Mouse (Mus musculus) kidney, embryonic 14.5 days (tissue): ENCODE measurements around the gene Tbc1d22b. TPM values are rescaled to one million over a fixed set of nuclear protein-coding genes. Genes with fewer than 3 reads are reported as not detected.

Source experiments
- ATAC-seq: fragments of 200-750 bp; cut with Nextera tagmentation; 2 replicates; pipeline ENCODE4 v1.8.0; 2017; ENCODE audit warnings: moderate number of reproducible peaks, mild to moderate bottlenecking, moderate TSS enrichment, moderate library complexity; ENCODE audit not compliant: low FRiP score, low TSS enrichment
- H3K27ac ChIP-seq: fragments of 300-500 bp; sonication (generic); 2 replicates; pipeline ENCODE4 v1.5.1; 2014; ENCODE audit warnings: low read depth, mild to moderate bottlenecking, low read length, moderate library complexity, mixed read lengths
- H3K27me3 ChIP-seq: fragments of 300-500 bp; sonication (generic); 2 replicates; pipeline ENCODE4 v1.6.1; 2014; ENCODE audit warnings: mild to moderate bottlenecking, low read length; ENCODE audit not compliant: control insufficient read depth, insufficient read depth
- H3K36me3 ChIP-seq: fragments of 300-500 bp; sonication (generic); 2 replicates; pipeline ENCODE4 v1.6.1; 2014; ENCODE audit warnings: low read length, mixed read lengths; ENCODE audit not compliant: control insufficient read depth, insufficient read depth
- H3K4me1 ChIP-seq: fragments of 300-500 bp; sonication (generic); 2 replicates; pipeline ENCODE4 v1.6.1; 2014; ENCODE audit warnings: low read length, mixed read lengths; ENCODE audit not compliant: control insufficient read depth, insufficient read depth
- H3K4me2 ChIP-seq: fragments of 300-500 bp; sonication (generic); replicated peaks from 2 replicates; pipeline ENCODE4 v1.6.1; 2014; ENCODE audit warnings: low read depth, mild to moderate bottlenecking, low read length
- H3K4me3 ChIP-seq: fragments of 300-500 bp; sonication (generic); 2 replicates; pipeline ENCODE4 v1.5.1; 2014; ENCODE audit warnings: mild to moderate bottlenecking, low read length
- H3K9ac ChIP-seq: fragments of 300-500 bp; sonication (generic); 2 replicates; pipeline ENCODE4 v1.6.1; 2014; ENCODE audit warnings: low read depth, mild to moderate bottlenecking, low read length, moderate library complexity
- H3K9me3 ChIP-seq: fragments of 300-500 bp; sonication (generic); 2 replicates; pipeline ENCODE4 v1.6.1; 2016; ENCODE audit warnings: low read length; ENCODE audit not compliant: control insufficient read depth
- WGBS: fragments of 180-500 bp; shearing (Covaris S2); extraction: QIAGEN DNeasy Blood & Tissue Kit; methylation state at CpG from one replicate; pipeline ENCODE4 v1.1.7; 2014; 5-methylcytosine and 5-hydroxymethylcytosine counted together
- polyA plus RNA-seq: library from polyadenylated mRNA; unstranded; fragments of >200 nt; fragmentation: Nextera tagmentation; extraction: Ambion mirVana; gene quantifications from 2 replicates; pipeline ENCODE4 v1.2.1, GENCODE M21; 2014

Tbc1d22b gene
- polyA plus RNA-seq, 1 experiment from 2014 or later = 18.5 TPM

DNA sequence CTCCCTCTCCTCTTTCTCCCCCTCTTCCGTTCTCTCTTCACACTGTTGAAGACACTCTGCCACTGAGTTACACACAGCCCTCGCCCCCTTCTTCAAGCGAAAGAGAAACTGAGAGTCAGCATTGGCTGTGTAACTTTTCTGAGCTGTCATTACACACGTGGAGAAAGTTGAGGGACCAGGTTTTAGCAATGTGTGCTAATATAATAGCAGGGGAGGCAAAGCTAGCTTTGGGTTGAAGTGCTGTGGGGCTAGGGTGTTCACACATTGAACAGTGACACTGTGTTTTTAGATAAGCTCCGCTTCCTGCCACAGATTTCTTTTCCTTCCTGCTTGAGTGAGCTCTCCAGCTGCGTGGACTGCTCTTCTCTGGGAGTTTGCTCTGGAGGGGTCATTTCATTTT is 1.4 kb downstream of the Tbc1d22b start:
- H3K9me3 ChIP-seq = no peaks in the 10 kb centered on the region
- peak overlapping the region; percentile 92 for H3K4me2 ChIP-seq
- no peak for ATAC-seq
- H3K27ac ChIP-seq = no peak overlapping the region
- no peaks in the 10 kb centered on the region for H3K36me3 ChIP-seq
- peak overlapping the region; percentile 97; the same call in 1 of the 2 replicates for H3K4me3 ChIP-seq
- 47% methylated on average over 6 of the region's 6 CpGs for WGBS
- H3K4me1 ChIP-seq = peaks cover 19% of the 10 kb centered on the region; the same call in 1 of the 2 replicates
- no peak overlapping the region for H3K9ac ChIP-seq
- no peaks in the 10 kb centered on the region for H3K27me3 ChIP-seq

DNA sequence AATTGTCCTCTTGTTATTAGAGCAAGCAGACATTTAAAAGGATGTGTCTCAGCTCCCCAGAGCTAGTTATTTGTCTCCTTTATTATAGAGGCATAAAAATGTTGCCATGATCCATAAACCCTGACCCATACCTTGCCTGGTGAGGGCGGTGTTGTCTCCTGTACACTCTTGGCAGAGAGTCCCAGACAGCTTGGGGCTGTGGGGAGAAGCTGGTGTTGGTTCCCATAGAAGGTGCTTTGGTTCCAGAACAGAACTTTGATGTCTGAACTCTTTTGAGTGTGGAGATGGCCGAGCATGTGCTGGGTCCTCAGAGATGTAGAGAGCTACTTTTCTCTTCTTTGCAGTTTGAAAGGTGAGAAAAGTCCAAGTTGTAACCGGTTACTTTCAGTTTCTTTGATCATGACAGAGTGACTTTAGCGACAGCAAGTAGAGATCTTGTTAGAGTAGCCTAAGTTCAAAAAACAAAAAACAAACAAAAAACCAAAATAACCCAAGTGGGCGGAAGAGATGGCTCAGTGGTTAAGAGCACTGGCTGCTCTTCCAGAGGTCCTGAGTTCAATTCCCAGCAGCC is 2.7 kb downstream of the Tbc1d22b start, which contains the start of gene Tmem217:
Gene Tmem217, minus strand, starts transcription at position 224 of the 571 bp plus-strand sequence.
- Histone ChIP-seq H3K9me3 (no peaks in the 10 kb centered on the region), H3K4me2 (no peak within 1 kb of the TSS; the same call in 1 of the 2 replicates), H3K27ac (no peak within 1 kb of the TSS), H3K4me3 (no peak within 1 kb of the TSS), H3K9ac (no peak within 1 kb of the TSS), H3K36me3 (no peaks in the 10 kb centered on the region), H3K4me1 (peaks cover 20% of the 10 kb centered on the region; the same call in 1 of the 2 replicates), H3K27me3 (no peaks in the 10 kb centered on the region)
- 83% methylated on average over 5 of the region's 5 CpGs for WGBS
- ATAC-seq = no peak

DNA sequence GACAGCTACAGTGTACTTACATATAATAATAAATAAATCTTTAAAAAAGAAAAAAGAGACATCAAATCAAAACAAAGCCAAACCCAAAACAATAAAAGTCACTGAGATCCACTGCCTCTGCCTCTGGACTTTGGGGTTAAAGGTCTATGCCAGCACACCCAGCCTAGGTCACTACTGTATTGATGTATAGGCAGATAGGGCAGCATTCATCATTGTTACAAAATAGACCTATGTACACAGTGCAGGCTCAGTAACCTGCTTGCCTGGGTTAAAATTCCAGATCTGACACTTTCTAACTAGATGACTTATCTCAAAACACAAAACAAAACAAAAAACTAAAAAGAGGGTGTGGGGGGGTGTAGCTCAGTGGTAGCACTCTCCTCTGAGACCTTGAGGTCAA is 4.6 kb downstream of the Tbc1d22b start:
- Histone ChIP-seq H3K4me2 (no peak overlapping the region), H3K9ac (no peak overlapping the region), H3K36me3 (no peaks in the 10 kb centered on the region), H3K9me3 (no peaks in the 10 kb centered on the region), H3K4me3 (no peak overlapping the region), H3K4me1 (peaks cover 24% of the 10 kb centered on the region; the same call in 1 of the 2 replicates), H3K27ac (no peak overlapping the region), H3K27me3 (no peaks in the 10 kb centered on the region)
- no peak for ATAC-seq

DNA sequence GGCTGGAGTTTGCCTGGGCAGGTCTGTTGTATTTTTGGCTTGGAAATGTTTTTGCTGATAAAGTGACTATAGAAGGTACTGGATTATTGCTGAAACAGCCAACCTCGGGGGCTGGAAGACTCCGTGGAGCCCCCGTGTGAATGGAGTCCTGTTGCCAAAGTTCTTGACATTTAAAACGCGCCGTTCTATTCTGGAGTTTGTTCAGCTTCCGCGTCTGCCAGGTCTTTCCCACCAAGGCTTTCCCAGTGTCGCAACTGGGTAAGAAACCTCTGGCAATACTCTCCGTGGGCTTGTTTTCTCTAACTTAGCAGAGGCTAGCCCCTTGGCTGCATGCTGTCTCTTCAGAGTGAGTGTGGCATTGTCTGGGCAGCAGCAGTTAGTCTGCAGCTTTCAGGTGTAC is 6.9 kb downstream of the Tbc1d22b start:
- WGBS = 89% methylated on average over 10 of the region's 10 CpGs
- no peak overlapping the region for H3K4me3 ChIP-seq
- H3K9ac ChIP-seq = no peak overlapping the region
- no peaks in the 10 kb centered on the region for H3K36me3 ChIP-seq
- no peaks in the 10 kb centered on the region for H3K9me3 ChIP-seq
- no peak overlapping the region for H3K4me2 ChIP-seq
- ATAC-seq = no peak
- peaks cover 11% of the 10 kb centered on the region; the same call in 1 of the 2 replicates for H3K4me1 ChIP-seq
- no peak overlapping the region for H3K27ac ChIP-seq
- no peaks in the 10 kb centered on the region for H3K27me3 ChIP-seq

DNA sequence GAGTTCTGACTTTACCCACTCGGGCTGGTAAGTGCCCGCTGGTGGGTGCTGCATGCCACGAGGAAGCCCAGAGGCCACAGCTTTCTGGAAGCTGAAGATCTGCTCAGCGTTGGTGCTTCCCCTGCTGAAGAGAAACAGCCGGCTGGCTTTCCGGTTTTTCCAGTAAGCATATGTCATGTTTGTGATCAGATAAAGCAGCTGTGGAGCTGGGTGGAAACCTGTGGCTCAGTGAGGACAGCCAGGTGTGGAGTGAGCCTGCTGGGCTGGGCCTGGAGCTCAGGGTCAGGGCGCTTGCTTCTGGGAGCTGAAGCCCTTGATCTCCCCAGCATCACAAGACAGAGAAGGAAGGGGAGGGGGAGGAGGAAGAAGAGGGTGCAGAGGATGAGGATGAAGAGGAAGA is 7.3 kb downstream of the Tbc1d22b start:
- no peak for ATAC-seq
- H3K9me3 ChIP-seq = no peaks in the 10 kb centered on the region
- H3K9ac ChIP-seq = no peak overlapping the region
- no peaks in the 10 kb centered on the region for H3K36me3 ChIP-seq
- no peaks in the 10 kb centered on the region for H3K27me3 ChIP-seq
- peaks cover 8% of the 10 kb centered on the region; the same call in 1 of the 2 replicates for H3K4me1 ChIP-seq
- WGBS = 71% methylated on average over 7 of the region's 7 CpGs
- no peak overlapping the region for H3K27ac ChIP-seq
- H3K4me2 ChIP-seq = no peak overlapping the region
- H3K4me3 ChIP-seq = no peak overlapping the region

DNA sequence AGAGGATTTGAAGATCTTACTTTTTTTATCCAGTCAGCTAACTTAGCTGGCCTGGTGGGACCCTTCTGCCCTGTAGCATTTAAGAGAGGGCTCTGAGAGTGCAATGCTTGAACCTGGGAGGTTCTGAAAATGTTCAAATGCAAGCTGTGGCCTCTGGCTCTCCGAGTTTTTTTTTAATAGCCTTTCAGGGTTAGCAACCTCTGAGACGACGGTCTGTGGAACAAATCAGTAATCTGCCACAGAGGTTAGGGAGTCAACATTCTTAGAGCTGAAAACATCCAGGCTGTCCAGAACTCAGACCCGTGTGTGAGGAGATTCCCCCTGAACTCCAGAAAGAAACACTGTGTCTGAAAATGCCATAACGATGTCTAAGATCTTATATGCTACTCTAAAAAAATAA is 8.9 kb downstream of the Tbc1d22b start:
- Histone ChIP-seq H3K9ac (no peak overlapping the region), H3K4me3 (no peak overlapping the region), H3K27ac (no peak overlapping the region), H3K27me3 (no peaks in the 10 kb centered on the region), H3K4me1 (peaks cover 5% of the 10 kb centered on the region; the same call in 1 of the 2 replicates), H3K9me3 (no peaks in the 10 kb centered on the region), H3K36me3 (no peaks in the 10 kb centered on the region), H3K4me2 (no peak overlapping the region)
- 46% methylated on average over 5 of the region's 5 CpGs for WGBS
- ATAC-seq = no peak

DNA sequence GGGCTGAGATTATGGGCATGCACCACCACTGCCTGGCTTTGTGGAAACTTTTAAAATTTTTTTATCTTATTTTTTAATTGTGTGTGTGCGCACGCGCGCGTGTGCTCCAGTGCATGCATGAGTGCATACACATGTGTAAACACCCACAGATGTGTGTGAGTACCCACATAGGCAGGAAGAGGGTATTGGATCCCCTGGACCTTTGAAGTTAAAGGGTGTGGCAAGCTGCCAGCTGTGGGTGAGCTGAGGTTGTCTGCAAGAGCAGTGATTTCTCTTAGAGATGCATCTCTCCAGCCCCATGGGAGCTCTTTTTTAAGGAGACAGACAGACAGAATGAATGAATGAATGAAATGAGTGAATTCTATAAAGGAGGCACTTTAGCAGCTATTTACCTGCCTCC is 15.9 kb downstream of the Tbc1d22b start:
- ATAC-seq = no peak
- H3K4me1 ChIP-seq = no peaks in the 10 kb centered on the region
- H3K4me3 ChIP-seq = no peak overlapping the region
- no peak overlapping the region for H3K9ac ChIP-seq
- peaks cover 25% of the 10 kb centered on the region for H3K36me3 ChIP-seq
- 96% methylated on average over 5 of the region's 5 CpGs for WGBS
- no peak overlapping the region for H3K27ac ChIP-seq
- H3K9me3 ChIP-seq = no peaks in the 10 kb centered on the region
- H3K27me3 ChIP-seq = no peaks in the 10 kb centered on the region
- no peak overlapping the region for H3K4me2 ChIP-seq

DNA sequence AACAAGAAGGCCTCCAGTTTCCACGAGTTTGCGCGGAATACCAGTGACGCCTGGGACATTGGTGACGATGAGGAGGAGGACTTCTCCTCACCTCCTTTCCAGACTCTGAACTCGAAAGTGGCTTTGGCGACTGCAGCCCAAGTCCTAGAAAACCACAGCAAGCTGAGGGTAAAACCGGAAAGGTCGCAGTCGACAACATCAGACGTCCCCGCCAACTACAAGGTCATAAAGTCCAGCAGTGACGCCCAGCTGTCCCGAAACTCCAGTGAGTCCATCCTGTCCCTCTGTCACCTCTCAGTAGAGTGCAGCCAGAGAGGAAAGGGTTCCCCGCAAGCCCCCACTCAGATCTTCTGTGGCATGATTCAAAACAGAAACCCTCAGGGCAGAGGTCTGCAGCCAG is 18.9 kb downstream of the Tbc1d22b start:
- Histone ChIP-seq H3K9ac (no peak overlapping the region), H3K27me3 (no peaks in the 10 kb centered on the region), H3K27ac (no peak overlapping the region), H3K9me3 (no peaks in the 10 kb centered on the region), H3K4me3 (no peak overlapping the region), H3K36me3 (peaks cover 52% of the 10 kb centered on the region), H3K4me2 (no peak overlapping the region), H3K4me1 (no peaks in the 10 kb centered on the region)
- 73% methylated on average over 15 of the region's 15 CpGs for WGBS
- ATAC-seq = no peak

DNA sequence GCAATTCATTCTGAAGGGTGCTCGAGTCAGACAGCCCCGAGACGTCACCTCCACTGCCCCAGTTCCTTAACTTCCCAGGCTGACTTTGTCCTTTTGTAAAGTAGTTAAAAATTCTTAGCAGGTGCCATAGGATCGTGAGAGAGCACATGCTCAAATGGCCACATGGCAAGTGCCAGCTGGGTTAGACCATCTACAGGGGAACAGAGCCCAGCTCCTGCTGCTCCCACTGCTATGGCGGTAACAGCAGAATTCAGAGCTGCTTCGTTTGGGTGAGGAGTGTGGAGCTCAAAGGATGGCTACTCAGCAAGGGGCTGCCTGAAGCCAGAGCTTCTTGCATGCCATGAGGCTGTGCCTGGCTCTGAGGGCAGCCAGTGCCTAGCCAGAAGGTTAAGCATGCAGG is 20.2 kb downstream of the Tbc1d22b start:
- H3K36me3 ChIP-seq = peaks cover 64% of the 10 kb centered on the region
- no peaks in the 10 kb centered on the region for H3K27me3 ChIP-seq

More for the DNA sequence above, 20.2 kb downstream of the Tbc1d22b start:
- WGBS = 89% methylated on average over 6 of the region's 6 CpGs
- no peak overlapping the region for H3K4me3 ChIP-seq
- no peak for ATAC-seq
- no peaks in the 10 kb centered on the region for H3K4me1 ChIP-seq
- H3K27ac ChIP-seq = no peak overlapping the region
- H3K9me3 ChIP-seq = no peaks in the 10 kb centered on the region
- no peak overlapping the region for H3K4me2 ChIP-seq
- no peak overlapping the region for H3K9ac ChIP-seq
